Comparison of ENCODE assay signal across 21 mouse cellular contexts in the genomic region with DNA sequence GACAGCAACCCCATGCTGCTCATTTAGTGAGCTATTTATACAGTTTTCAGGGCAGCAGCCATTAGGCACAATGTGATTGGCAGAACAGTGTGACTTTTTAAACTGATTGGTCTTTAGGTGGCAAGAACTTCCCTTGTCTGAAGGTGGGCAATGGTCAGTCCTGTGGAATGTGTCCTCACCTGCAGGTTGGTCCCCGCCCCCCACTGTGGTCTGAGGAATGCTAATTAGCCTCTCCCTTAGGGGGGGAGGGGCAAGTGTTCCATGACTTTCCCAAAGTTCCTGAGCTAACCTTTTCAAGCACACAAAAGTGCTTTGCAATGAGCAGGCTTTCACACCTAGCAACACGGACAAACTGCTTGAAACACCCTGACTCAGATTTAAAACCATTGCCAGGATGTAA. TPM values are rescaled to one million over a fixed set of nuclear protein-coding genes. Genes with fewer than 3 reads are reported as not detected.
"Had no signal": no experiment of that assay in that cellular context is flagged by ENCODE, and none has a peak within 500 bp of the region (broad histone marks: within the 10 kb centered on the region; RNA-seq: fewer than 3 reads in every experiment).

No protein-coding gene starts in this region.

- H3K36me3 ChIP-seq: lung, embryonic 15.5 days; midbrain, embryonic 12.5 days; midbrain, embryonic 15.5 days; neural tube, embryonic 12.5 days had no signal

- H3K4me1 ChIP-seq: lung, embryonic 15.5 days; megakaryocyte, embryonic 14.5 days; midbrain, embryonic 12.5 days; midbrain, embryonic 15.5 days; neural tube, embryonic 12.5 days had no signal

- H3K27ac ChIP-seq: lung, embryonic 15.5 days; macrophage; midbrain, embryonic 12.5 days; midbrain, embryonic 15.5 days; neural tube, embryonic 12.5 days had no signal

- H3K4me3 ChIP-seq: lung, embryonic 15.5 days; megakaryocyte, embryonic 14.5 days; midbrain, embryonic 12.5 days; midbrain, embryonic 15.5 days; neural tube, embryonic 12.5 days had no signal

- H3K9me3 ChIP-seq: lung, embryonic 15.5 days; midbrain, embryonic 12.5 days; midbrain, embryonic 15.5 days; neural tube, embryonic 12.5 days had no signal

- ATAC-seq: liver, postnatal 0 days; lung, postnatal 0 days; midbrain, embryonic 15.5 days had no signal

- H3K27me3 ChIP-seq: lung, embryonic 15.5 days; megakaryocyte, embryonic 14.5 days; midbrain, embryonic 12.5 days; midbrain, embryonic 15.5 days; neural tube, embryonic 12.5 days had no signal

- H3K4me2 ChIP-seq: lung, embryonic 15.5 days; midbrain, embryonic 12.5 days; midbrain, embryonic 15.5 days; neural tube, embryonic 12.5 days had no signal

- DNase-seq: liver, postnatal 0 days; lung, adult 2 months; lung, postnatal 14 days; lung, postnatal 36 days; right cerebral cortex, adult 18-20 months; right cerebral cortex, postnatal 25 days; right cerebral cortex, postnatal 4 days; spleen, adult 18-20 months; thymus, adult 18-20 months; thymus, postnatal 14 days; thymus, postnatal 36 days had no signal

- H3K9ac ChIP-seq: liver, postnatal 0 days; lung, embryonic 15.5 days; midbrain, embryonic 12.5 days; midbrain, embryonic 15.5 days; neural tube, embryonic 12.5 days had no signal

RNA-seq across cellular contexts. Expression of gene Mb21d2, which starts 13.8 kb away (rescaled TPM):
- total RNA-seq: megakaryocyte progenitor cell, adult 5-6 weeks; monocyte, adult 5-6 weeks; neutrophil, adult 5-6 weeks had no signal
